Mouse (Mus musculus) CH12.LX (cell line): ENCODE results near the gene Ccdc103. TPM values are rescaled to one million over a fixed set of nuclear protein-coding genes. Genes with fewer than 3 reads are reported as not detected.
A peak's percentile ranks its signal among the peaks of the same experiment; 100 is the strongest.

Source experiments
- DNase-seq: peaks from one replicate; pipeline ENCODE4 v3.0.0-alpha.2; 2013; ENCODE audit errors: extremely low read depth
- H3K27ac ChIP-seq: 2 replicates; pipeline ENCODE4 v1.5.1; 2012; ENCODE audit warnings: low read depth, mild to moderate bottlenecking, control low read depth, moderate library complexity; ENCODE audit not compliant: insufficient read depth
- H3K27me3 ChIP-seq: replicated peaks from 2 replicates; pipeline ENCODE3; 2012; ENCODE audit warnings: inconsistent platforms
- H3K36me3 ChIP-seq, 2 experiments: replicated peaks in 1 of 2; 2 replicates each; pipeline versions ENCODE3 to v1.6.1; 2012; ENCODE audit warnings: inconsistent platforms in 1 of 2, low read length in 1 of 2, mild to moderate bottlenecking in 1 of 2, mixed read lengths in 1 of 2, moderate library complexity in 1 of 2; ENCODE audit not compliant: control insufficient read depth in 1 of 2, insufficient read depth in 1 of 2
- H3K4me1 ChIP-seq, 2 experiments: 2 replicates each; pipeline ENCODE4 v1.6.1; 2012; ENCODE audit warnings: inconsistent platforms in 1 of 2, moderate library complexity in 1 of 2; ENCODE audit not compliant: insufficient read depth in 2 of 2, control insufficient read depth in 1 of 2
- H3K4me2 ChIP-seq: 2 replicates; pipeline ENCODE4 v1.6.1; 2012; ENCODE audit warnings: low read depth, mild to moderate bottlenecking, control low read depth; ENCODE audit not compliant: poor library complexity, insufficient read depth, severe bottlenecking
- H3K4me3 ChIP-seq, 3 experiments: fragments of 150-350 bp in 1 of 3; sonication (generic) in 1 of 3; replicated peaks in 1 of 3; 2 replicates each; pipeline versions ENCODE3 to v1.5.1; 2011 to 2012; ENCODE audit warnings: low read depth in 2 of 3, low read length in 2 of 3, mild to moderate bottlenecking in 2 of 3, moderate library complexity in 2 of 3, control low read depth in 1 of 3, improper control_type of control experiment in 1 of 3, inconsistent platforms in 1 of 3, mixed read lengths in 1 of 3; ENCODE audit not compliant: poor library complexity in 1 of 3
- H3K79me2 ChIP-seq: replicated peaks from 2 replicates; pipeline ENCODE4 v1.6.1; 2012; ENCODE audit warnings: mild to moderate bottlenecking, moderate library complexity; ENCODE audit not compliant: control insufficient read depth, poor library complexity, insufficient read depth, severe bottlenecking; ENCODE audit errors: extremely low read depth
- H3K9ac ChIP-seq: 2 replicates; pipeline ENCODE4 v1.6.1; 2012; ENCODE audit warnings: low read depth, mild to moderate bottlenecking, control low read depth, moderate library complexity; ENCODE audit not compliant: insufficient read depth
- H3K9me3 ChIP-seq: replicated peaks from 2 replicates; pipeline ENCODE3; 2012; ENCODE audit warnings: low read length, inconsistent platforms, mixed read lengths
- BHLHE40 ChIP-seq: IDR thresholded peaks from 2 replicates; pipeline ENCODE4 v1.6.1; 2011; ENCODE audit warnings: mild to moderate bottlenecking, low read depth, low read length, improper control_type of control experiment
- CHD1 ChIP-seq: IDR thresholded peaks from 2 replicates; pipeline ENCODE4 v1.6.1; 2012; ENCODE audit warnings: low read depth, low read length, improper control_type of control experiment, inconsistent platforms
- CHD2 ChIP-seq: IDR thresholded peaks from 2 replicates; pipeline ENCODE4 v1.6.1; 2011; ENCODE audit warnings: low read length, improper control_type of control experiment
- ELF1 ChIP-seq: IDR thresholded peaks from 2 replicates; pipeline ENCODE4 v1.6.1; 2014; ENCODE audit warnings: low read depth, mild to moderate bottlenecking, inconsistent platforms, low read length, improper control_type of control experiment
- ETS1 ChIP-seq: conservative IDR thresholded peaks from 2 replicates; pipeline ENCODE4 v1.6.1; 2012; ENCODE audit warnings: low read depth, mild to moderate bottlenecking, inconsistent platforms, low read length, improper control_type of control experiment, moderate library complexity
- HCFC1 ChIP-seq: IDR thresholded peaks from 2 replicates; pipeline ENCODE4 v1.6.1; 2012; ENCODE audit warnings: low read depth, mild to moderate bottlenecking, inconsistent platforms, low read length, improper control_type of control experiment
- MAZ ChIP-seq: IDR thresholded peaks from 2 replicates; pipeline ENCODE4 v1.6.1; 2012; ENCODE audit warnings: low read depth, mild to moderate bottlenecking, inconsistent platforms, low read length, improper control_type of control experiment, moderate library complexity
- NELFE ChIP-seq: IDR thresholded peaks from 2 replicates; pipeline ENCODE4 v1.6.1; 2011; ENCODE audit warnings: low read depth, low read length, improper control_type of control experiment
- NRF1 ChIP-seq: IDR thresholded peaks from 2 replicates; pipeline ENCODE4 v1.6.1; 2014; ENCODE audit warnings: low read depth, mild to moderate bottlenecking, inconsistent platforms, low read length, improper control_type of control experiment, moderate library complexity
- POLR2A ChIP-seq: IDR thresholded peaks from 2 replicates; pipeline ENCODE4 v1.6.1; 2011; ENCODE audit warnings: low read depth, mild to moderate bottlenecking, improper control_type of control experiment, low read length
- POLR2AphosphoS2 ChIP-seq: IDR thresholded peaks from 2 replicates; pipeline ENCODE4 v1.6.1; 2011; ENCODE audit warnings: low read depth, low read length, improper control_type of control experiment
- RAD21 ChIP-seq: IDR thresholded peaks from 2 replicates; pipeline ENCODE4 v1.6.1; 2011; ENCODE audit warnings: low read depth, mild to moderate bottlenecking, low read length, improper control_type of control experiment, moderate library complexity
- SIN3A ChIP-seq: IDR thresholded peaks from 2 replicates; pipeline ENCODE4 v1.6.1; 2012; ENCODE audit warnings: low read length, improper control_type of control experiment, inconsistent platforms
- SMC3 ChIP-seq: IDR thresholded peaks from 2 replicates; pipeline ENCODE4 v1.6.1; 2011; ENCODE audit warnings: low read depth, low read length, improper control_type of control experiment
- TCF12 ChIP-seq: IDR thresholded peaks from 2 replicates; pipeline ENCODE4 v1.6.1; 2014; ENCODE audit warnings: low read depth, mild to moderate bottlenecking, inconsistent platforms, low read length, improper control_type of control experiment
- USF2 ChIP-seq: conservative IDR thresholded peaks from 2 replicates; pipeline ENCODE4 v1.6.1; 2011; ENCODE audit warnings: low read depth, low read length, improper control_type of control experiment
- ZC3H11A ChIP-seq: IDR thresholded peaks from 2 replicates; pipeline ENCODE4 v1.6.1; 2012; ENCODE audit warnings: low read depth, mild to moderate bottlenecking, inconsistent platforms, low read length, improper control_type of control experiment
- ZKSCAN1 ChIP-seq: IDR thresholded peaks from 2 replicates; pipeline ENCODE4 v1.6.1; 2012; ENCODE audit warnings: low read depth, inconsistent platforms, low read length, improper control_type of control experiment, borderline replicate concordance
- dilution Hi-C: fragments of 300-500 bp; cut with MboI; formaldehyde crosslinking; loops from 2 replicates; pipeline ENCODE4 v1.14.3; 2020; ENCODE audit warnings: low sequenced_read_pairs; ENCODE audit not compliant: extremely low pct_unique_long_range_greater_than_20kb, extremely low pct_ligation_motif_present
- in situ Hi-C: fragments of 300-500 bp; cut with MboI; formaldehyde crosslinking; loops from 3 replicates; pipeline ENCODE4 v1.14.3; 2019; ENCODE audit warnings: low sequenced_read_pairs, low pct_ligation_motif_present, low pct_unique_long_range_greater_than_20kb, mixed read lengths
- polyA plus RNA-seq: library from polyadenylated mRNA; unstranded; fragments of >175 nt; gene quantifications from 2 replicates; pipeline ENCODE4 v1.2.1, GENCODE M21; 2012; ENCODE audit warnings: low read depth; ENCODE audit not compliant: insufficient read length
- total RNA-seq, 2 experiments: library from RNA; depleted of rRNA; stranded (reverse); fragments of 300-350 nt in 1 of 2; fragments of >200 nt in 1 of 2; gene quantifications; 2 replicates each; pipeline ENCODE4 v1.2.3; 2012 to 2014

The Ccdc103 gene
- total and polyA plus RNA-seq, 3 experiments: 0.20 to 0.58 (median 0.42) TPM

GRCm38 (mm10) chr11:102893015-102893651 lies 12.1 kb downstream of the Ccdc103 start (continued):
- peak; percentile 64 for TF ChIP-seq ELF1
- TF ChIP-seq POLR2AphosphoS2: no peak
- no peak for TF ChIP-seq ZKSCAN1
- peak; percentile 28; the same call in 1 of the 2 replicates for TF ChIP-seq HCFC1
- TF ChIP-seq ZC3H11A: peak; percentile 51; the same call in 1 of the 2 replicates
- no peak for TF ChIP-seq USF2

- DNase-seq: no peak
- H3K4me3 ChIP-seq: no peak overlapping the region
- H3K4me2 ChIP-seq: no peak overlapping the region
- dilution Hi-C loops: no loop called here
- H3K36me3 ChIP-seq: no peaks in the 10 kb centered on the region
- no peaks in the 10 kb centered on the region for H3K9me3 ChIP-seq
- H3K79me2 ChIP-seq: no peaks in the 10 kb centered on the region
- no peak overlapping the region for H3K27ac ChIP-seq
- peaks cover 2 to 8% of the 10 kb centered on the region in 2 experiments; a peak in 3 of 4 replicates for H3K4me1 ChIP-seq
- H3K27me3 ChIP-seq: peaks cover 73% of the 10 kb centered on the region
- no peak overlapping the region for H3K9ac ChIP-seq
- in situ Hi-C loops: loop anchor here (5.0 kb wide), 2 partner anchors 38 to 98 kb away; no protein-coding TSS in a partner anchor
- TF ChIP-seq SMC3 (no peak), POLR2A (no peak), USF2 (no peak), CHD1 (no peak)
- TF ChIP-seq, all 38 proteins: peak for 0
These were observed 13.7 kb downstream of the Ccdc103 start for GRCm38 (mm10) chr11:102894716-102895115.

GRCm38 (mm10) chr11:102895779-102896178 lies 14.8 kb downstream of the Ccdc103 start:
- in situ Hi-C loops (loop anchor here (5.0 kb wide), 2 partner anchors 37 to 97 kb away; no protein-coding TSS in a partner anchor), dilution Hi-C loops (no loop called here)
- Histone ChIP-seq H3K9me3 (no peaks in the 10 kb centered on the region), H3K4me1 (peaks cover 5 to 11% of the 10 kb centered on the region in 2 experiments), H3K79me2 (no peaks in the 10 kb centered on the region), H3K36me3 (no peaks in the 10 kb centered on the region), H3K27ac (no peak overlapping the region), H3K9ac (no peak overlapping the region), H3K4me3 (no peak overlapping the region), H3K4me2 (no peak overlapping the region), H3K27me3 (peaks cover 69% of the 10 kb centered on the region)
- no peak for DNase-seq
- TF ChIP-seq ETS1 (no peak), MAZ (no peak), TCF12 (no peak), RAD21 (no peak), BHLHE40 (no peak), POLR2A (no peak), ZC3H11A (no peak), NELFE (no peak), CHD2 (no peak), POLR2AphosphoS2 (no peak), SIN3A (no peak), NRF1 (no peak)
